Mouse (Mus musculus) cortical plate, adult 2 months (tissue): ENCODE measurements around the gene Slco3a1. TPM values are rescaled to one million over a fixed set of nuclear protein-coding genes. Genes with fewer than 3 reads are reported as not detected.

Experiments
- H3K27ac ChIP-seq: fragments of 200-500 bp; 2 replicates; pipeline ENCODE4 v1.5.1; 2012; ENCODE audit warnings: low read length, control low read depth, inconsistent platforms; ENCODE audit not compliant: insufficient read depth
- H3K4me1 ChIP-seq: fragments of 200-500 bp; 2 replicates; pipeline ENCODE4 v1.6.1; 2011; ENCODE audit warnings: low read length; ENCODE audit not compliant: control insufficient read depth, insufficient read depth
- H3K4me3 ChIP-seq: fragments of 200-500 bp; 2 replicates; pipeline ENCODE4 v1.5.1; 2011; ENCODE audit warnings: mild to moderate bottlenecking, low read length, control low read depth; ENCODE audit not compliant: insufficient read depth
- CTCF ChIP-seq: fragments of 200-500 bp; IDR thresholded peaks from 2 replicates; pipeline ENCODE4 v1.5.1; 2011; ENCODE audit warnings: mild to moderate bottlenecking, control low read depth, low read length; ENCODE audit not compliant: insufficient read depth; ENCODE audit errors: extremely low read depth
- POLR2A ChIP-seq: fragments of 200-500 bp; IDR thresholded peaks from 2 replicates; pipeline ENCODE4 v1.6.1; 2011; ENCODE audit warnings: mild to moderate bottlenecking, low read length, control low read depth; ENCODE audit not compliant: insufficient read depth; ENCODE audit errors: extremely low read depth
- polyA plus RNA-seq: library from polyadenylated mRNA; depleted of rRNA; stranded (reverse); fragments of >200 nt; gene quantifications from 2 replicates; pipeline ENCODE4 v1.2.3, GENCODE M21; 2012

Gene Slco3a1
- polyA plus RNA-seq, 1 experiment = 26.5 TPM

DNA sequence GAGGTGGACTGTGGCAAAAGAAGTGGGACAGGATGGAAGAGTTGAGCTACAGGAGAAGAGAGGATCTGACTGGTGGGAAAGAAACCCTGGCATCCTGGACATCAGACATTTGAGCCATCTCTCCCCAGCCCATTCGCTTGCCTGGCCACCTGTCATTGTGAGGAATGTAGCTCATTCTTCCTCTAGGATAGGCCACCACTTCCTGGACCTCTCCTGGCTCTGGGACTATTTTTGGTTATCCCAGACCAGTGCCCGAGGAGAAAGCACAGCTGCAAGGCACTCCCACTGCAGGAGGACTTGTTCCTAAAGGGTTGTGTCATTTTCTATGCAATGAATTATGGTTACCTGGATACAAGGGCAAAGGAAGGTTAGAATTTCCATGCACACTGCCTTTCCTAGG is 103.5 kb downstream of the Slco3a1 start:
- no peak for TF ChIP-seq POLR2A
- TF ChIP-seq CTCF = no peak
- H3K27ac ChIP-seq = no peak overlapping the region
- no peaks in the 10 kb centered on the region for H3K4me1 ChIP-seq
- no peak overlapping the region for H3K4me3 ChIP-seq

DNA sequence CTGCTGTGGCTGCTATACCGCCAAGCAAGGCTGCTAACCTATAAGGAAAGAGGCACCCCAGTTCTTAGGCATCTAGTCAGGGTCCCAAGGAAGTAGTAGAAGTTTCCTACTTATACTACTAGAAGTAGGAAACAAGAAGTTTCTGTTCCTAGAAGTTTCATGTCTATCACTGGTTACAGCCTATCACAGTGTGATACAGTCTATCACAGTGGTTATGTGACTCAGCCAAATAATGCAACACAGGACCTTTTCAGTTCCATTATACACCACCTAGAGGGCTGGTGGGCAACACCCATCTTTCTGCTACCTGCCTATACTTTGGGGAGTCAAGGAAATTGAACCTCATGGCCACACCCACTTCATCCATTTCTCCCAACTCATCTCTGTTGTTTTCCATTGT is 104.8 kb downstream of the Slco3a1 start:
- H3K4me3 ChIP-seq = no peak overlapping the region
- TF ChIP-seq POLR2A = no peak
- no peak for TF ChIP-seq CTCF
- H3K4me1 ChIP-seq = no peaks in the 10 kb centered on the region
- no peak overlapping the region for H3K27ac ChIP-seq

GRCm38 (mm10) chr7:74447781-74448180 is 106.8 kb downstream of the Slco3a1 start:
- H3K4me3 ChIP-seq = no peak overlapping the region
- H3K4me1 ChIP-seq = no peaks in the 10 kb centered on the region
- TF ChIP-seq CTCF = no peak
- no peak for TF ChIP-seq POLR2A
- H3K27ac ChIP-seq = no peak overlapping the region

GRCm38 (mm10) chr7:74445148-74445547 is 109.4 kb downstream of the Slco3a1 start:
- Histone ChIP-seq H3K4me1 (no peaks in the 10 kb centered on the region), H3K4me3 (no peak overlapping the region), H3K27ac (no peak overlapping the region)
- TF ChIP-seq CTCF (no peak), POLR2A (no peak)

DNA sequence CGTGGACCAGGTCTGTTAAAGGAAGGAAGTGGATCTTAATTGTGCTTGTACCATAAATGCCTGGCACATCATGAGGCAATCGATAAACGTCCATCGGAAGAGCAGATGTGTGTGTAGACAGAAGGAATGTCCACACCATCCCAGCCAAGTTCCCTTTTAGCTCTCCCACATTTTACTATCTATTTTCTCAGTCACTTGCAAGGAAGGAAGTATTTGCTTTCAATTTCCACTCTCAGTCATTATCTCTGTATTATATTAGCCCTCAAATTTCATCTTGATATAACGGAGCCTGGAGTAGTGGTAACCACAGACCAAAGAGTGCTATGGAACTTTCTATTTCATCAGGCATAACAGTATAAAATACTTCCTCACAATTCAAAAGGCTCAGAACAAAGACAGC is 112.2 kb downstream of the Slco3a1 start:
- no peak overlapping the region for H3K4me3 ChIP-seq
- no peaks in the 10 kb centered on the region for H3K4me1 ChIP-seq
- H3K27ac ChIP-seq = no peak overlapping the region
- TF ChIP-seq CTCF = no peak
- TF ChIP-seq POLR2A = no peak

GRCm38 (mm10) chr7:74437534-74437933 is 117.0 kb downstream of the Slco3a1 start:
- Histone ChIP-seq H3K4me3 (no peak overlapping the region), H3K4me1 (no peaks in the 10 kb centered on the region), H3K27ac (no peak overlapping the region)
- no peak for TF ChIP-seq CTCF
- no peak for TF ChIP-seq POLR2A

- TF ChIP-seq CTCF (no peak), POLR2A (no peak)
- Histone ChIP-seq H3K4me1 (no peaks in the 10 kb centered on the region), H3K4me3 (no peak overlapping the region), H3K27ac (no peak overlapping the region)
Measured at GRCm38 (mm10) chr7:74436642-74437041, 117.9 kb downstream of the Slco3a1 start.

DNA sequence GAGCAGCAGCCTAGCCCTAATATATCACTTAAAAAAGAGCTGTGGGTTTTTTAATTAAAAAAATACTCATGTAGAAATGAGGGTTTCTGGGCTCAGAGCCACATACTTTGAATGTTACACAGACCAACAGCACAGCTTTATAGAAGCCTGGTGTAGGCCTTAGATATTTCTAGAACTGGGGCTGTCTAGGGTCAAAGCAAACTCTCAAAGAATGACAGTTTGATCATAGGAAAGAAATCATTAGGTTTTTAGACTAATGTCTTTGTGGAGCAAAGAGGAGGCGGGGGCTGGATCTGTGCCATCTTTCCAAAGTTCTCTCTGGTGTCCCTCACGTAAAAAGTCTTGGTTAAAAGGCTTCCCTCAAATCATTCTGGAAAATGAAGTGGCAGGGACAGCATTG is 121.6 kb downstream of the Slco3a1 start:
- no peaks in the 10 kb centered on the region for H3K4me1 ChIP-seq
- H3K27ac ChIP-seq = no peak overlapping the region
- no peak overlapping the region for H3K4me3 ChIP-seq
- TF ChIP-seq POLR2A (no peak), CTCF (no peak)

- Histone ChIP-seq H3K4me3 (no peak overlapping the region), H3K27ac (no peak overlapping the region), H3K4me1 (no peaks in the 10 kb centered on the region)
- TF ChIP-seq POLR2A = no peak
- TF ChIP-seq CTCF = no peak
Measured at GRCm38 (mm10) chr7:74429252-74429651, 125.3 kb downstream of the Slco3a1 start.

DNA sequence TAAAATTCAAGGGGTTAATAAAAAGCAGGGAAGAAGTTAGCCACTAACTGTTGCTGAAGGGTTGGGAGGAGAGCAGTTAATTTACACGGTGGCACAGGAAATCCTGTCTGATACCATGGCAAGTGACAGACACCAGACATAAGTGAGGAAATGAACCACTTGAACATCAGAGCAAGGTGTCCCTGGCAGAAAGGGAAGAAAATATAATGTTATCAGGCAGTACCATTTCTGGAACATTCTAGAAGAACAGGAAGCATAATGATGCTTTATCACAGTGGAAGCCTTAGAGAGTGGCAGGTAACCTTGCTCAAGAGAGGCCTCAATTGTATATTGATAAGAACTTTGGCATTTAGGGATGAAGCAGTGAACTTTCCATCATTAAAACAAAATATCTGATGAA is 127.4 kb downstream of the Slco3a1 start:
- no peaks in the 10 kb centered on the region for H3K4me1 ChIP-seq
- TF ChIP-seq POLR2A (no peak), CTCF (no peak)

GRCm38 (mm10) chr7:74425941-74426340 is 128.6 kb downstream of the Slco3a1 start:
- H3K4me1 ChIP-seq = 0 out of 2 replicates have a peak, but pooled peaks cover 4% of the 10 kb centered on the region
- H3K27ac ChIP-seq = no peak overlapping the region
- no peak overlapping the region for H3K4me3 ChIP-seq
- TF ChIP-seq CTCF = no peak
- no peak for TF ChIP-seq POLR2A

More for the DNA sequence above, 127.4 kb downstream of the Slco3a1 start:
- Histone ChIP-seq H3K27ac (no peak overlapping the region), H3K4me3 (no peak overlapping the region)
